Mouse (Mus musculus) G1E (cell line): ENCODE measurements at regions not wholly inside any gene's neighbourhood (a gene's known extent, or its start where the extent isn't known, plus 50 kb on each side); places are given as distances from the start of the nearest gene placed in this dataset.

Experiments
- CTCF ChIP-seq: IDR thresholded peaks from 2 replicates; pipeline ENCODE4 v1.5.1; 2012; ENCODE audit warnings: low read depth, low read length, inconsistent platforms, mixed read lengths
- GATA1 ChIP-seq: IDR thresholded peaks from 2 replicates; pipeline ENCODE4 v1.6.1; 2012; ENCODE audit warnings: borderline replicate concordance, low read length, inconsistent platforms, mixed read lengths
- GATA2 ChIP-seq: IDR thresholded peaks from 2 replicates; pipeline ENCODE4 v1.6.1; 2012; ENCODE audit warnings: low read depth, low read length, inconsistent platforms, borderline replicate concordance
- TAL1 ChIP-seq: conservative IDR thresholded peaks from 2 replicates; pipeline ENCODE4 v1.6.1; 2012; ENCODE audit warnings: low read depth, low read length, inconsistent platforms, mixed read lengths

GRCm38 (mm10) chr15:24993325-24993673, 420.3 kb downstream of the Basp1 start:
- TF ChIP-seq GATA1 (no peak), CTCF (no peak), TAL1 (no peak), GATA2 (no peak)
